Mouse (Mus musculus): Measurements from ENCODE around the gene Gpsm3. TPM values are rescaled to one million over a fixed set of nuclear protein-coding genes. Genes with fewer than 3 reads are reported as not detected.

The Gpsm3 gene
- total and polyA plus RNA-seq, 3 experiments: 13.0 to 38.7 (median 18.2) TPM

GRCm38 (mm10) chr17:34556406-34556805 is 33.2 kb upstream of the Gpsm3 start:
- Histone ChIP-seq H3K27ac (ENCODE audit: insufficient read depth, low read depth) (no peak overlapping the region), H3K4me3 (replicated peaks in 1 of 3; ENCODE audit: low read depth in 2 of 3, low read length in 2 of 3, poor library complexity in 1 of 3) (no peak overlapping the region), H3K4me1 (ENCODE audit: control insufficient read depth in 1 of 2, insufficient read depth in 2 of 2) (peaks cover 0 to 7% of the 10 kb centered on the region in 2 experiments; a peak in 2 of 4 replicates), H3K36me3 (replicated peaks in 1 of 2; ENCODE audit: control insufficient read depth in 1 of 2, insufficient read depth in 1 of 2, low read length in 1 of 2) (peaks cover 0 to 36% of the 10 kb centered on the region in 2 experiments), H3K4me2 (ENCODE audit: insufficient read depth, low read depth, poor library complexity, severe bottlenecking) (no peak overlapping the region), H3K79me2 (replicated peaks; ENCODE audit: control insufficient read depth, extremely low read depth, insufficient read depth, poor library complexity, severe bottlenecking) (no peaks in the 10 kb centered on the region), H3K9me3 (replicated peaks; ENCODE audit: low read length) (no peaks in the 10 kb centered on the region), H3K9ac (ENCODE audit: insufficient read depth, low read depth) (no peak overlapping the region), H3K27me3 (replicated peaks) (no peaks in the 10 kb centered on the region)
- in situ Hi-C loops (cut with MboI; ENCODE audit: low pct_ligation_motif_present, low pct_unique_long_range_greater_than_20kb, low sequenced_read_pairs) (loop anchor here (10.0 kb wide), 2 partner anchors 112 to 312 kb away; no protein-coding TSS in a partner anchor), dilution Hi-C loops (cut with MboI; ENCODE audit: extremely low pct_ligation_motif_present, extremely low pct_unique_long_range_greater_than_20kb, low sequenced_read_pairs) (no loop called here)
- TF ChIP-seq SMC3 (IDR thresholded peaks at IDR 0.05; ENCODE audit: low read depth, low read length) (no peak), CHD2 (IDR thresholded peaks at IDR 0.05; ENCODE audit: low read length) (no peak), SIN3A (IDR thresholded peaks at IDR 0.05; ENCODE audit: low read length) (no peak), RCOR1 (conservative IDR thresholded peaks at IDR 0.05; ENCODE audit: low read depth, low read length) (no peak), ZMIZ1 (IDR thresholded peaks at IDR 0.05; ENCODE audit: low read depth, low read length) (no peak), NELFE (IDR thresholded peaks at IDR 0.05; ENCODE audit: low read depth, low read length) (no peak), ZC3H11A (IDR thresholded peaks at IDR 0.05; ENCODE audit: low read depth, low read length) (no peak), MXI1 (IDR thresholded peaks at IDR 0.05; ENCODE audit: low read depth, low read length) (no peak)
- no peak for DNase-seq (ENCODE audit: extremely low read depth)

- Histone ChIP-seq H3K9ac (ENCODE audit: insufficient read depth, low read depth) (no peak overlapping the region), H3K4me3 (replicated peaks in 1 of 3; ENCODE audit: low read depth in 2 of 3, low read length in 2 of 3, poor library complexity in 1 of 3) (no peak overlapping the region), H3K4me2 (ENCODE audit: insufficient read depth, low read depth, poor library complexity, severe bottlenecking) (no peak overlapping the region), H3K27me3 (replicated peaks) (no peaks in the 10 kb centered on the region), H3K36me3 (replicated peaks in 1 of 2; ENCODE audit: control insufficient read depth in 1 of 2, insufficient read depth in 1 of 2, low read length in 1 of 2) (peaks cover 0 to 33% of the 10 kb centered on the region in 2 experiments), H3K27ac (ENCODE audit: insufficient read depth, low read depth) (no peak overlapping the region), H3K4me1 (ENCODE audit: control insufficient read depth in 1 of 2, insufficient read depth in 2 of 2) (peaks cover 0 to 9% of the 10 kb centered on the region in 2 experiments; a peak in 2 of 4 replicates), H3K79me2 (replicated peaks; ENCODE audit: control insufficient read depth, extremely low read depth, insufficient read depth, poor library complexity, severe bottlenecking) (no peaks in the 10 kb centered on the region), H3K9me3 (replicated peaks; ENCODE audit: low read length) (no peaks in the 10 kb centered on the region)
- no peak for DNase-seq (ENCODE audit: extremely low read depth)
- TF ChIP-seq MYC (IDR thresholded peaks at IDR 0.05; ENCODE audit: low read depth, low read length) (no peak), ETS1 (conservative IDR thresholded peaks at IDR 0.05; ENCODE audit: low read depth, low read length) (no peak), SMC3 (IDR thresholded peaks at IDR 0.05; ENCODE audit: low read depth, low read length) (no peak), JUN (IDR thresholded peaks at IDR 0.05; ENCODE audit: insufficient read depth, low read depth, low read length) (no peak), BHLHE40 (IDR thresholded peaks at IDR 0.05; ENCODE audit: low read depth, low read length) (no peak), USF2 (conservative IDR thresholded peaks at IDR 0.05; ENCODE audit: low read depth, low read length) (no peak), GABPA (IDR thresholded peaks at IDR 0.05; ENCODE audit: insufficient replicate concordance, low read depth, low read length) (no peak), CHD1 (IDR thresholded peaks at IDR 0.05; ENCODE audit: low read depth, low read length) (no peak)
- dilution Hi-C loops (cut with MboI; ENCODE audit: extremely low pct_ligation_motif_present, extremely low pct_unique_long_range_greater_than_20kb, low sequenced_read_pairs): no loop called here
- in situ Hi-C loops (cut with MboI; ENCODE audit: low pct_ligation_motif_present, low pct_unique_long_range_greater_than_20kb, low sequenced_read_pairs): loop anchor here (10.0 kb wide), 2 partner anchors 113 to 313 kb away; no protein-coding TSS in a partner anchor
Observed at GRCm38 (mm10) chr17:34557411-34557810, 32.2 kb upstream of the Gpsm3 start.

Data from CH12.LX (cell line).